Mouse (Mus musculus): ENCODE results near the gene Eif3k. TPM values are rescaled to one million over a fixed set of nuclear protein-coding genes. Genes with fewer than 3 reads are reported as not detected.

The Eif3k gene
- polyA plus RNA-seq, 1 experiment from 2014 or later: 444 TPM

GRCm38 (mm10) chr7:28931032-28931694 lies 50.5 kb downstream of the Eif3k start:
- no peaks in the 10 kb centered on the region for H3K9me3 ChIP-seq (ENCODE audit: control insufficient read depth, low read length)
- H3K27me3 ChIP-seq (replicated peaks; ENCODE audit: control insufficient read depth, insufficient read depth, low read length): no peaks in the 10 kb centered on the region
- H3K27ac ChIP-seq (ENCODE audit: low read depth): peak overlapping the region; percentile 65; the same call in 1 of the 2 replicates
- H3K9ac ChIP-seq (ENCODE audit: low read length): no peak overlapping the region
- peak; percentile 76 for ATAC-seq (replicated peaks; ENCODE audit: low FRiP score, low TSS enrichment, low read depth)
- no peak overlapping the region for H3K4me3 ChIP-seq (ENCODE audit: low read depth, low read length)
- 76% methylated on average over 7 of the region's 7 CpGs for WGBS
- peaks cover 40% of the 10 kb centered on the region for H3K4me1 ChIP-seq (replicated peaks; ENCODE audit: control insufficient read depth, insufficient read depth, low read length)
- no peak for DNase-seq (ENCODE audit: low spot score)
- H3K4me2 ChIP-seq (ENCODE audit: low read length): no peak overlapping the region
- peaks cover 15% of the 10 kb centered on the region; the same call in 1 of the 2 replicates for H3K36me3 ChIP-seq (ENCODE audit: control insufficient read depth, insufficient read depth, low read length)

DNA sequence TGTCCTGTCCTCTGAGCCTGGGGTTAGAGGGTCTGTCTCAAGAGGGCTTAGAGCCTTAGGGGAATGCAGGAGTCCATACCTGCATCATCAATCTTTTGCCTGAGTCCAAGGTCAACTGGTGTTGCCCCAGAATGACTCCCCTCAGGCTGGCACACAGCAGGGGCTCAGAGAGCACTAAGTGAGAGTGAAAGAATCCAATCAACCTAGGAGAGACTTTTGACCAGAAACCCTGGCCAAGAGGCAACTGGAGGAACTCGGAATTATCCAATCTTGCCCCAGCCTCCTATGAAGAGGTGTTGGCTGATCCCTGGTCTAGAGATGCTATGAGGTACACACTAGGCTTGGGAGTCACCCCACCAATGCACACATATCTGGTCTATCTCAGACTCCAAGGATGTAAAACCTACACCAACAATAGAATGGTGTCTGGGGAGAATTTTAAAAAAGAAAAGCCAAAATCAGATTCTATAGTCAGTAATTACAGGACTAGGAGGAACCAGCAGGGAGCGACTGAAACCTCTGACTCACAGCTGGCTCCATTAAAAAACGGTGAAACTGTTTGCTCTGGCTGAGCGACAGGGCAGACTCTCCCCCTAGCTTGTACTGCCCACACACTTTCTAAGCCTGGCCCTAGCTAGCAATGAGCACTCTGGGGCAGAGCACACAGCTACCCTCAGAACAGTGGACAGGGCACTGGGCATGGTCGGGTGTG lies 51.2 kb downstream of the Eif3k start:
- H3K27me3 ChIP-seq (replicated peaks; ENCODE audit: control insufficient read depth, insufficient read depth, low read length): no peaks in the 10 kb centered on the region
- no peak overlapping the region for H3K4me3 ChIP-seq (ENCODE audit: low read depth, low read length)
- no peak overlapping the region for H3K4me2 ChIP-seq (ENCODE audit: low read length)
- no peaks in the 10 kb centered on the region for H3K9me3 ChIP-seq (ENCODE audit: control insufficient read depth, low read length)
- 48% methylated on average over 5 of the region's 5 CpGs for WGBS
- ATAC-seq (replicated peaks; ENCODE audit: low FRiP score, low TSS enrichment, low read depth): no peak
- peaks cover 10% of the 10 kb centered on the region; the same call in 1 of the 2 replicates for H3K36me3 ChIP-seq (ENCODE audit: control insufficient read depth, insufficient read depth, low read length)
- no peak for DNase-seq (ENCODE audit: low spot score)
- H3K4me1 ChIP-seq (replicated peaks; ENCODE audit: control insufficient read depth, insufficient read depth, low read length): peaks cover 47% of the 10 kb centered on the region
- peak overlapping the region; percentile 55 for H3K27ac ChIP-seq (ENCODE audit: low read depth)
- no peak overlapping the region for H3K9ac ChIP-seq (ENCODE audit: low read length)

GRCm38 (mm10) chr7:28929381-28929780 lies 52.3 kb downstream of the Eif3k start:
- peaks cover 8% of the 10 kb centered on the region; the same call in 1 of the 2 replicates for H3K36me3 ChIP-seq (ENCODE audit: control insufficient read depth, insufficient read depth, low read length)
- no peak for ATAC-seq (replicated peaks; ENCODE audit: low FRiP score, low TSS enrichment, low read depth)
- no peaks in the 10 kb centered on the region for H3K9me3 ChIP-seq (ENCODE audit: control insufficient read depth, low read length)
- peak overlapping the region; percentile 36 for H3K27ac ChIP-seq (ENCODE audit: low read depth)
- H3K9ac ChIP-seq (ENCODE audit: low read length): no peak overlapping the region
- DNase-seq (ENCODE audit: low spot score): no peak
- peaks cover 57% of the 10 kb centered on the region for H3K4me1 ChIP-seq (replicated peaks; ENCODE audit: control insufficient read depth, insufficient read depth, low read length)
- no peak overlapping the region for H3K4me3 ChIP-seq (ENCODE audit: low read depth, low read length)
- 13% methylated on average over 3 of the region's 3 CpGs for WGBS
- no peaks in the 10 kb centered on the region for H3K27me3 ChIP-seq (replicated peaks; ENCODE audit: control insufficient read depth, insufficient read depth, low read length)
- H3K4me2 ChIP-seq (ENCODE audit: low read length): no peak overlapping the region

DNA sequence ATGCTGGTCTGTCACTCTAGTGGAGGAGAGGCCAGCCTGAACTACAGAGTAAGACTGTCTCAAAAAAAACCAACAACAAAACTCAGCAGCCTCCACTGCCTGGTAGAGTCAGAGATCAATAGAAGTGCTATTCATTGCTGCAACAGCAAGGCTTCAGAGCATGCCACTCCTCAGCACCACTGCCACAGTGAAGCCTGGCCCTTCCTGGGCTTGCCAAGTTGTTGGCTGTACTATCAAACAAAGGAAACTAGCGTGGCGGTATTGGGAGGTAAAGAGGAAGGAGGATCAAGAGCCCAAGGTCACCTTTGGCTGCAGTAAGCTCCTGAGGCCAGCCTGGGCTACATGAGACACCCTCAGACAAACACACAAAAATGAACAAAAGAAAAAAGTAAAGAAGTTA lies 55.5 kb downstream of the Eif3k start:
- Histone ChIP-seq H3K27me3 (replicated peaks; ENCODE audit: control insufficient read depth, insufficient read depth, low read length) (no peaks in the 10 kb centered on the region), H3K4me1 (replicated peaks; ENCODE audit: control insufficient read depth, insufficient read depth, low read length) (peaks cover 70% of the 10 kb centered on the region), H3K9me3 (ENCODE audit: control insufficient read depth, low read length) (no peaks in the 10 kb centered on the region), H3K9ac (ENCODE audit: low read length) (no peak overlapping the region), H3K4me3 (ENCODE audit: low read depth, low read length) (no peak overlapping the region), H3K27ac (ENCODE audit: low read depth) (peak overlapping the region; percentile 88), H3K36me3 (ENCODE audit: control insufficient read depth, insufficient read depth, low read length) (peaks cover 6% of the 10 kb centered on the region; the same call in 1 of the 2 replicates), H3K4me2 (ENCODE audit: low read length) (no peak overlapping the region)
- 37% methylated on average over 2 of the region's 2 CpGs for WGBS
- ATAC-seq (replicated peaks; ENCODE audit: low FRiP score, low TSS enrichment, low read depth) (no peak), DNase-seq (ENCODE audit: low spot score) (no peak)

DNA sequence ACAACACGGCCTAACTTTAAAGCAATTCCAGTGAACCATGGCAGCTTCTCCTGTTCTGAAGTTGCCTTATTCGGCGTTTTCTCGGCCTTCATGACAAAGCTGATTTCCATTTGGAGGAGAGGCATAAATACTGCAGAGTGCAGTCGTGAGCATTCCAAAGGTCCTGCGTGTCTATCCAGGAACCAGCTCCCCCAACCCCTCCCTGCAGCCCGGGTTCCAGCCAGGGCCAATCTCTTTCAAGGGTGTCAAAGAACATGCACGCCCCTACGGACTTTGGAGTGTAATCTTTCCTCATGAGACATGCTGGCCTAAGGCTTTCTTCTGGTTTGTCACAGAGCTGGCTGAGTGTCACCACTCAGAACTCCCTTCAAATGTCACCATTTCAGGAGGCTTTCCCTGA lies 56.3 kb downstream of the Eif3k start:
- H3K9ac ChIP-seq (ENCODE audit: low read length): peak overlapping the region; percentile 5; the same call in 1 of the 2 replicates
- peaks cover 68% of the 10 kb centered on the region for H3K4me1 ChIP-seq (replicated peaks; ENCODE audit: control insufficient read depth, insufficient read depth, low read length)
- 14% methylated on average over 9 of the region's 9 CpGs for WGBS
- ATAC-seq (replicated peaks; ENCODE audit: low FRiP score, low TSS enrichment, low read depth) (peak; percentile 84), DNase-seq (ENCODE audit: low spot score) (peak; percentile 85)
- no peak overlapping the region for H3K4me3 ChIP-seq (ENCODE audit: low read depth, low read length)
- peak overlapping the region; percentile 88 for H3K27ac ChIP-seq (ENCODE audit: low read depth)
- peak overlapping the region; percentile 35 for H3K4me2 ChIP-seq (ENCODE audit: low read length)
- H3K9me3 ChIP-seq (ENCODE audit: control insufficient read depth, low read length): no peaks in the 10 kb centered on the region
- H3K27me3 ChIP-seq (replicated peaks; ENCODE audit: control insufficient read depth, insufficient read depth, low read length): no peaks in the 10 kb centered on the region
- H3K36me3 ChIP-seq (ENCODE audit: control insufficient read depth, insufficient read depth, low read length): peaks cover 10% of the 10 kb centered on the region; the same call in 1 of the 2 replicates

DNA sequence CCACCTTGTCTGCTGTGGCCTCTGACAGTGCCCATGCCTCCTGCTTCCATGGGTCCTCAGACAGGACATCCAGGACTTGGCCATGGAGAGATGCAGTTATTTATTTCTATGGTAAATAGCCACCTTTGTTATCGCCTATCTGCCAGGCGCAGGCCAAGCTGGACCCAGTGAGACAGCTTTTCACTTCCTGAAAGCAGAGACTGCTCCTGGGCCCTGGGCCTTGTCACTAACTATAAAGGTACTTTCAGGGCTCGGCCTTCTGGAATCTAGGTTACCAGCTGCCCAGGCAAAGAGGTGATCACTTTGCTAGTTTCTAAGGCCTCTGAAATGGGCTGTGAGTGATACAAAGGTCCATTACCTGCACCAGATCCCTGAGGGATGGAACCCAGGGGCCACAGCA lies 56.9 kb downstream of the Eif3k start:
- no peak for DNase-seq (ENCODE audit: low spot score)
- H3K4me2 ChIP-seq (ENCODE audit: low read length): peak overlapping the region; percentile 35
- WGBS: 62% methylated on average over 3 of the region's 3 CpGs
- ATAC-seq (replicated peaks; ENCODE audit: low FRiP score, low TSS enrichment, low read depth): no peak
- no peaks in the 10 kb centered on the region for H3K9me3 ChIP-seq (ENCODE audit: control insufficient read depth, low read length)
- no peak overlapping the region for H3K4me3 ChIP-seq (ENCODE audit: low read depth, low read length)
- peaks cover 66% of the 10 kb centered on the region for H3K4me1 ChIP-seq (replicated peaks; ENCODE audit: control insufficient read depth, insufficient read depth, low read length)
- H3K27ac ChIP-seq (ENCODE audit: low read depth): peak overlapping the region; percentile 88
- H3K27me3 ChIP-seq (replicated peaks; ENCODE audit: control insufficient read depth, insufficient read depth, low read length): no peaks in the 10 kb centered on the region
- H3K36me3 ChIP-seq (ENCODE audit: control insufficient read depth, insufficient read depth, low read length): peaks cover 10% of the 10 kb centered on the region; the same call in 1 of the 2 replicates
- H3K9ac ChIP-seq (ENCODE audit: low read length): peak overlapping the region; percentile 5; the same call in 1 of the 2 replicates

- peak; percentile 48 for ATAC-seq (replicated peaks; ENCODE audit: low FRiP score, low TSS enrichment, low read depth)
- Histone ChIP-seq H3K36me3 (ENCODE audit: control insufficient read depth, insufficient read depth, low read length) (peaks cover 13% of the 10 kb centered on the region), H3K27me3 (replicated peaks; ENCODE audit: control insufficient read depth, insufficient read depth, low read length) (no peaks in the 10 kb centered on the region), H3K4me3 (ENCODE audit: low read depth, low read length) (no peak overlapping the region), H3K9me3 (ENCODE audit: control insufficient read depth, low read length) (no peaks in the 10 kb centered on the region), H3K27ac (ENCODE audit: low read depth) (peak overlapping the region; percentile 88), H3K4me2 (ENCODE audit: low read length) (peak overlapping the region; percentile 22; the same call in 1 of the 2 replicates), H3K9ac (ENCODE audit: low read length) (peak overlapping the region; percentile 16; the same call in 1 of the 2 replicates), H3K4me1 (replicated peaks; ENCODE audit: control insufficient read depth, insufficient read depth, low read length) (peaks cover 66% of the 10 kb centered on the region)
- no peak for DNase-seq (ENCODE audit: low spot score)
- WGBS: 22% methylated on average over 4 of the region's 4 CpGs
Observed at GRCm38 (mm10) chr7:28923865-28924291, 57.8 kb downstream of the Eif3k start.

- Histone ChIP-seq H3K4me2 (ENCODE audit: low read length) (no peak overlapping the region), H3K9ac (ENCODE audit: low read length) (no peak overlapping the region), H3K4me3 (ENCODE audit: low read depth, low read length) (no peak overlapping the region), H3K27ac (ENCODE audit: low read depth) (peak overlapping the region; percentile 71), H3K27me3 (replicated peaks; ENCODE audit: control insufficient read depth, insufficient read depth, low read length) (no peaks in the 10 kb centered on the region), H3K36me3 (ENCODE audit: control insufficient read depth, insufficient read depth, low read length) (peaks cover 24% of the 10 kb centered on the region), H3K4me1 (replicated peaks; ENCODE audit: control insufficient read depth, insufficient read depth, low read length) (peaks cover 76% of the 10 kb centered on the region), H3K9me3 (ENCODE audit: control insufficient read depth, low read length) (no peaks in the 10 kb centered on the region)
- WGBS: 65% methylated on average over 4 of the region's 4 CpGs
- no peak for DNase-seq (ENCODE audit: low spot score)
- no peak for ATAC-seq (replicated peaks; ENCODE audit: low FRiP score, low TSS enrichment, low read depth)
Observed at GRCm38 (mm10) chr7:28922606-28923005, 59.1 kb downstream of the Eif3k start.
